Mouse (Mus musculus): ENCODE measurements around the gene Ipcef1. TPM values are rescaled to one million over a fixed set of nuclear protein-coding genes. Genes with fewer than 3 reads are reported as not detected.

Ipcef1 gene
- polyA plus RNA-seq, 1 experiment from 2014 or later = 1.1 TPM

Other genes with a start within 250 kb of the Ipcef1 start
- 1.6 and 2.7 TPM in 2 replicates for gene Cnksr3, start 159.8 kb upstream of the Ipcef1 start, polyA plus RNA-seq (2014; fragmentation: Nextera tagmentation; extraction: Ambion mirVana)

Measured in midbrain, embryonic 14.5 days (tissue).